Mouse (Mus musculus) liver (tissue): ENCODE measurements around the gene Eif4e3.
A peak's percentile ranks its signal among the peaks of the same experiment; 100 is the strongest.

Experiments
- DNase-seq: peaks from one replicate; pipeline ENCODE4 v3.0.0-alpha.2; 2020; ENCODE audit warnings: mixed read lengths

Eif4e3 gene

DNA sequence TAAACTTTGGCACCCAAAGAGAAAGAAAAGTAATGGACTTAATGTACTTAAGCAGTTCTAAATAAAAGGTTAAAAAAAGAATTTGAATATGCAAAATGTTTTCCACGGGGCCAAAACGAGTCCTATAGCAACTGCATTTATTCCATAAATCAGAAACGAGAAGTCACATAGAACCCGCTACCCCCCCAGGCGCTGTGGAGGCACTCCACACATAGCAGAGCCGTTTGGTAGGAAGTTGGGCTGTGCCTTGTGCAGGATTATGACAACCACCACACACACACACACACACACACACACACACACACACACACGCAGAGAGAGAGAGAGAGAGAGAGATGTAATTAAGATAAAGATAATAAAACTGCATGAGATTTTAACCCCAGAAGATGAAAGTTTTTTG lies 46.1 kb downstream of the Eif4e3 start:
- no peak for DNase-seq

DNA sequence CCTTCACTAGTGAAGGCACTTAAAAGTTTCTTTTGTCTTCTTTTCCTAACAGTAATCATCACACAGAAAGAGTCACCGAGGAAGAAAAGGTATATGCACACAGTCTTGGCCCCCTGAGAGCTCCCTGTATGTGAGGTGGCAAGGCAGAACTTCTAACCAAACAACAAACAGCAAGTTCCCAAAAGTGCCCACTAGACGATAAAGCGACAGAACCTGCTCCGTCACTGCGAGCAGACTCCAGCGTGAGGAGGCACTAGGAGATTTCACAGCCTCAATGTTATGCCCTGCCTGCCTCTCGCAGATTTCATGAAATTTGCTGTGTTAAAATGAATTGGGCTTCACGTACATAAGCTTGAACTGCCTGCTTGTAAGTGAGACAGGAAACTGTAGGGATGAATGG lies 46.6 kb downstream of the Eif4e3 start:
- DNase-seq, result no peak

GRCm38 (mm10) chr6:99619466-99619865 lies 47.1 kb downstream of the Eif4e3 start:
- DNase-seq, result peak; percentile 23

- DNase-seq, result no peak
Observed at GRCm38 (mm10) chr6:99617867-99618266, 48.7 kb downstream of the Eif4e3 start.

DNA sequence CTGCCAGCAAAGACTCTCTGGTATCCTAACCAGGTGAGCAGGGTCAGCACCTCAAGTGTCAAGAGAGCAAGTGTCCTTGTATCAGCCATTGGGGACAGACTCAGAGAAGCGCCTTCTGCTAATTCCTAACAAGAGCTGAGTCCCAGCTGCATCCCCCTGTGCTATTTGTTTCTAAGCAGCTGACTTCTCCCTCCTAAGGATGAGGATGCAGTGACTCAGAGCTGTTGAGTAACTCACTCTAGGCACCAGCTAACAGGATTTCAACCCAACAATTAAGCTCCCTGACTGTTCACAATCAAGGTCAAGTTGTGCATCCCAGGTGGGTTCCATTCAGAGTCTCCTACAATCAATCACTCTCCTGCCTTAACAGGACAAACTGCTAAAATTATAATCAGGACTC lies 49.2 kb downstream of the Eif4e3 start:
- no peak for DNase-seq

DNA sequence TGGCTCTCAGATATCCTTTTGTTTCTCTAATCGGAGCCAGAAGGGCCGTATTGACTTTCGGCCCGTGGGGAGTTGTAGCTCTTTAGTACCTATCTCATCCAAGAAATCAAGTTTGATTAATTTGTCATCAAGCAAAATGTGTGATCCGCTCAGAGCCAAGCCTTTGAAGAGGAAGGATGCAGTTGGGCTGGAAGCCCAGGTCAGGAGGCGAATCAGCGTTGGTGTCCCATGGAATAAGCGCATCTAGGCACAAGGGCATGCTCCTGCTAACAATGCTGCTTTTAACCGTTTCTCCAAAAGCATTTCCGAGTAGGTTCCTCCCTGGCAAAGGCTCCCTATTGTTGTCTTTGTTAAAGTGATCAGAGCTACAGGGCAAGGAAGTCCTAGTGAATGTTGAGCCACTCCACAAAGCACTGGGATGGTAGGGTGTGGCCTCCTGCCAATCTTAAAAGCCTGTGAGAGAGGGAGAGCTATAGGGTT lies 51.3 kb downstream of the Eif4e3 start:
- no peak for DNase-seq

DNA sequence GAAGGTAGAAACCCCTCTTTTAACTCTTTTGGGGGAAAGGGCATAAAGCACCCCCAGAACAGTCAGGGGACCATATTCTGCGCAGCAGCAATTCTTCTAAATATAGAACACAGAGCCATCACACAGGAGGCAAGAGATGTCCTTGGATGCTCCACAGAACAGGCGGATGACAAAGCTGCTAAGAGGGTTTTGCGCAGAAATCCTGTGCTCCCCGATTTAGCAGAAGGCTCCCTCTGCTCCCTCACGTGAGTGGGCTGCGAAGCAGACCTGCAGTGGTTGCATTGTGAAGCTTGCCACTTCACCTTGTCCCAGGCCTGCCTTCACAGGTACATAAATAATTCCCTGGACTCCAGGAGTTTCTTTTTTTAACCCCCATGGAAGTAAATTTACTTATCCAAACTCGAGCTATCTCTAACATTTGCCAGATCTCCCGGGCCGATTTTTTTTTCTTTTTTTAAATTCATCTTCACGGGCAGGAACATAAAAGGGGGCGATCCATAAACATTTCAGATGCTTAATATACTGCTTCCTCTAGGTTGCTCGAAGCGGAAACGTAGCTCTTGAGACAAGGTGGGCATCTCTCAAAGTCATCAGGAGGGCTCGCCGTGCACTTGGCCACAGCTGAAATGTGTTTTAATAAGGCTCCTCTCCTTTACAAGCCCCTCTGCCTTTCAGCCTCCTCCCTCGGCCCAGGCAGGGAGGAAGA lies 51.9 kb downstream of the Eif4e3 start:
- DNase-seq, result no peak

DNA sequence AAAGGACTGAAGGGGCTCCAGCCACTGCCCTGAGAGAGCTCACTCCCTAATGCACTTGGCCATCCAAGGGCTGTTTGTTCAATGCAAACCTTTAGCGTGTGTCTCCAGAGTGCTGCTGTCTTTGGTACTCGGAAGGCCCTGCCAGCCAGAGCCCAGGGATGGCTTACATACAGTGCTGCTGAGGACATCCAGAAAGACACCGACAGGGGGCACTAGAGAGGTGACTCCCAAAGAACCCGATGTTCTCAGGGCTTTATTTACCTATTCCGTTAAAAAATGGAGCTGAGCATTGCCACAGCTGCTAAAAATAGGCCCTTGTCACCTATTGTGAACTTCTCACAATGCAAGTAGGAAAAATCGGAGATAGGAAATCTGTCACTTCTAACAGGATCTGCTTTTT lies 54.7 kb downstream of the Eif4e3 start:
- DNase-seq, result no peak

GRCm38 (mm10) chr6:99610454-99611427 lies 55.8 kb downstream of the Eif4e3 start:
- DNase-seq, result no peak

- no peak for DNase-seq
Observed at GRCm38 (mm10) chr6:99606079-99606478, 60.5 kb downstream of the Eif4e3 start.

DNA sequence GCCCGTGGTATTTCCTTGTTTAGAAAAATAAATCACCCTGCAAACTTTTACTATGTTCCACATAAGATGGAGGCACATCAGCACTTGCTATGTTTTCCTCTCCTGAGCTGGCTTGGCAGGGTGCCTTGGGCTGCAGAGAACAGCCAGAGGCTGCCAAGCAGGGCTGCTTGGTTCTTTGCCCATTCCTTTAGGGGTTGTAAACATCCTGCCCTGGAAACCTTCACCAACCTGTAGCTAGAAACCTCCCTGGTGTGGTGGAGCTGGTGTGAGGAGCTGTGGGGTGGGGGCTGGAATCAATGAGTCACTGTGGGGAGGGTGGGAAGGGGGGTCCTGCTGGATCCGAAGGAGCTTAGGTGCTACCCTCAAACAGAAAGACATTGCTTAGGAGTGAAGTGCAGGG lies 61.8 kb downstream of the Eif4e3 start:
- no peak for DNase-seq

GRCm38 (mm10) chr6:99602434-99602833 lies 64.1 kb downstream of the Eif4e3 start:
- DNase-seq, result no peak

GRCm38 (mm10) chr6:99600886-99601285 lies 65.7 kb downstream of the Eif4e3 start:
- DNase-seq, result no peak

DNA sequence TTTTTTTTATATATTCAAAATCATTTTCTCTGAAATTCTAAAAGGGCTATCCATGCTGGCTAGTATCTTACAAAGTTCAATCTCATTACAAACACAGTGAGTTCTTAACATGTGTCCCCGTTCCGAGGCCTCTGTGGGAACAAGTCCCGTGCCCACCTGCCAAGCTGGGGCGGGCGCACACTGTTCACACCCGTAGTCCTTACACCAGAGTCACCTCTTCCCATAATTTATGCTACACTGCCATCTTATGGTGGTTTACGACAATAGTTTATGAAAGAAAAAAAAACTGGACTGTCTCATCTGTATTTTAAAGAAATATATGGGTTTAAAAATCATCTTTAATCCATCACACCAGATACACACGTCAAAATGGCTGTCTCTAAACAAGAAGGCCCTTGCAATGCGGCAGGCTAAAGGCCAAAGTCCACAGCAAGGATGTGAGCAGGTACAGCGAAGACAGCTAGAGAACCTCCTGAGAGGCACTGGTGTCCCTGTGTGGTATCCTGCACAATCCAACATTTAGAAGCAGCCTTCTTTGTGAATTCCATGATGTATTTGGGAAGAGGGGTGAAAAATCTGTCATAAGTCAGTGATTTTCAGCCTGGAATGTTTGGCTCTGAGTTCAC lies 66.3 kb downstream of the Eif4e3 start:
- no peak for DNase-seq

DNA sequence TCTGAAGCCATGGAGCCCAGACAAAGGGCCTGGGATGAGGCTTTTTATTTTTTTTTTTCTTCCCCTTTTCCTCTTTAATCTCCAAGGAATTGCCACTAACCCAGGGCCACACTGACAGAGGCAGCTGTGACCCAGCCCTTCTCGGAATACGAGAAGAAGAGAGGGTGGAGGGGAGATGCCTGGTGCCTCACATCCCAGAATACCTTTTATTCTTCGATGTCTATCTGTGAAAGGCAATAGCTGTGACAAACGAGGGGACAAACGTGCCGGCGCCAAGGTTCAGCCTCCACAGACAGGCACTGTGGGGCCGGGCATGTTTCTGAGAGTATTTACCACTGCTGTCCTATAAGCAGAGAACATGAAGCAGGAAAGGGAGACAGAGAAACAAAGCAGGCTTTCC lies 66.9 kb downstream of the Eif4e3 start:
- DNase-seq, result no peak

GRCm38 (mm10) chr6:99599229-99599628 lies 67.3 kb downstream of the Eif4e3 start:
- no peak for DNase-seq

DNA sequence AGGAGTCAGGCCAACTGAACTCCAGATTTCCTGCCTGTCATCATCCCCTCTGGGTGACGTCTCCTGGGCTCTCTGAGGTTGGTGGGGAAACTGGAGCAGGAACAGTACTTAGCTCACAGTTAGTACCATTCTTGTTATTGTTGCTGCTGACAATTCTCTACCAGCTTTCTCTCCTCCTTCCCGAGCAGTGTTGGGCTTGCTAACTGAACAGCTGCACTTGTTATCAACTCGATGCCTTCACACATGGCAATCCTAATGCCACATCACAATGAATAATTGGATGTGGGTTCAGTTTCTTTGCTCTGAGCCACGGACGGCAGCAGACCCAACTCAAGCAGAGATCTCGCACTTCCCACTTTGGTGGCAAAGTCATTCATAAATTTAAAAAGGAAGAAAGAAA lies 89.5 kb downstream of the Eif4e3 start:
- DNase-seq, result no peak

GRCm38 (mm10) chr6:99575633-99576032 lies 90.9 kb downstream of the Eif4e3 start:
- no peak for DNase-seq
